Mouse (Mus musculus): ENCODE measurements around the gene Gm5460. TPM values are rescaled to one million over a fixed set of nuclear protein-coding genes. Genes with fewer than 3 reads are reported as not detected.

Gm5460 gene
- polyA plus RNA-seq, 1 experiment from 2014 or later: not detected

DNA sequence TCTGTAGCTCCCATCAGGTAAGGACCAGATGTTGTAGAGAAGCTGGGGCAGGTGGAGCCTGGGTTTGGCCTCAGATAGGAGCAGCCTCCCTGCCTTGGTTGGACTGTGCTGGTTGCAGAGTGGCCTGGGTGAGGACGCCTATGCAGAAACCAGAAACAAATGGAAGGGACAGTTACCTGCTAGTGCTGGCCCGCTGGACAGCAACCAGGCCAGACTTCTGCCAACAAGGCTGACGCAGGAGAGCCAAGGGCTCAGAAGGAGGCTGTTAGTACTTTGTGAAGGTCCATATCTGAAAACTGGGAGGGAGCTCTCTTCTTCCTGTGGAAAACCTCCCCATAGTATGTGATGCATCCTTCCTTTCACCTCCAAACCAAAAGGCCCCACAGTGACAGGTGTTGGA is 26.8 kb downstream of the Gm5460 start:
- Histone ChIP-seq H3K4me3 (ENCODE audit: low read depth, low read length) (no peak overlapping the region), H3K36me3 (ENCODE audit: control insufficient read depth, insufficient read depth, low read length) (no peaks in the 10 kb centered on the region), H3K27ac (ENCODE audit: low read depth, low read length) (no peak overlapping the region), H3K4me1 (replicated peaks; ENCODE audit: control insufficient read depth, insufficient read depth, low read length) (no peaks in the 10 kb centered on the region), H3K9me3 (ENCODE audit: control insufficient read depth, low read length) (no peaks in the 10 kb centered on the region), H3K27me3 (ENCODE audit: control insufficient read depth, insufficient read depth, low read length) (no peaks in the 10 kb centered on the region), H3K4me2 (ENCODE audit: low read depth, low read length, severe bottlenecking) (no peak overlapping the region), H3K9ac (ENCODE audit: low read length) (no peak overlapping the region)
- no peak for ATAC-seq (replicated peaks; ENCODE audit: low FRiP score)
- no peak for DNase-seq (ENCODE audit: low spot score)
- WGBS: 81% methylated on average over 3 of the region's 3 CpGs

DNA sequence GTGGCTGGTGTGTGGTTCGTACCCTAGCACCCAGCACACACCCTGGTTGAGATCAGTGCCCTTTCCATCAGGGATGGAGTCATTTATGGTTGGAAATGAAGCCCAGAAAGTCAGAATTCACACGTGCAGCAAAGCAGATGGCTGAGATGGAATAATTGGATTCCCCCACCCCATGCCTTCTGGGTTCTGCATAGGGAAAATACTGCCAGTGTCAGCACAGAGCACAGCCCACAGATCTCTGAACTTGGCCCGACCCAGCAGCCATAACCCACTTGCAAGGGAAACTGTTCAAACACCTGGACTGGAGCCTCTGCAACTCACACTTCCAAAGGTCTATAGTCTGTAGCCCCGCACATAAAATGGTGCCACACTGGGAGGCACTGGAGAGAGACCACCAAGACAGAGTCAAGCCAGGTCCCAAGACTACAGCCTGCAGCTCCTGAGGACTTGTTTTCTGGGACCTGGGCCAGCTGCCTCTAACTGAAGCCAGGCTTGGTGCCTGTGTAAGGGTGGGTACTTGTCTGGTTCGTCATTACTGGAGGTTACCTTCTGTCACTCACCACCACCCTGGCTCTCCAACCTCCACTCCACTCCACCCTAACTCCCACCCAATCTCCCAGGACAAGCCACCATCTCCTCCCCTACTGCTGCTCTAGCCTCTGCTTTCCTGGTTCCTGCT is 33.7 kb downstream of the Gm5460 start:
- no peak for ATAC-seq (replicated peaks; ENCODE audit: low FRiP score)
- DNase-seq (ENCODE audit: low spot score): no peak
- Histone ChIP-seq H3K36me3 (ENCODE audit: control insufficient read depth, insufficient read depth, low read length) (no peaks in the 10 kb centered on the region), H3K4me2 (ENCODE audit: low read depth, low read length, severe bottlenecking) (no peak overlapping the region), H3K9ac (ENCODE audit: low read length) (no peak overlapping the region), H3K4me3 (ENCODE audit: low read depth, low read length) (no peak overlapping the region), H3K9me3 (ENCODE audit: control insufficient read depth, low read length) (no peaks in the 10 kb centered on the region), H3K4me1 (replicated peaks; ENCODE audit: control insufficient read depth, insufficient read depth, low read length) (no peaks in the 10 kb centered on the region), H3K27ac (ENCODE audit: low read depth, low read length) (no peak overlapping the region), H3K27me3 (ENCODE audit: control insufficient read depth, insufficient read depth, low read length) (no peaks in the 10 kb centered on the region)
- WGBS: 73% methylated on average over 5 of the region's 5 CpGs

DNA sequence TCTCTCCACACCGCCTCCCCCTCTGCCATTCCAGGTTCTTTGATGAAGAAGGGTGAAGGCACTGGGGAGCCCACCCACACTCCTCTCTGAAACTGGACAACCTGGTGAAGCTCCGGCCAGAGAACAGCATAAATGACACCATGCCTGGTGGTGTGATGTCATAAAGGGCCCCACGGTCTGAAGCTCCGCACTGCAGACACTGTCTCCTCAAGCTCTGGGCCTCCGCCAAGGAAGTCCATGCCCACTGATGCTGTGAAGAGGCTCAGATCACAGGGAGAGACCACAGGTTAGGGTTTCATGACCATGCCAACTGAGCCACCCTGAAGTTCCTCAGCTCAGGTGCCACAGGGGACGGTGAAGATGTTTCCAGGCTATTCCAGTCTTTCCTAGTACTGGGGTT is 36.0 kb downstream of the Gm5460 start, which contains the start of gene Antxrl:
Gene Antxrl, plus strand, starts transcription at position 192 of the 400 bp plus-strand sequence.
- H3K27ac ChIP-seq (ENCODE audit: low read depth, low read length): no peak within 1 kb of the TSS
- 89% methylated on average over 6 of the region's 6 CpGs for WGBS
- no peaks in the 10 kb centered on the region for H3K4me1 ChIP-seq (replicated peaks; ENCODE audit: control insufficient read depth, insufficient read depth, low read length)
- DNase-seq (ENCODE audit: low spot score) (no peak), ATAC-seq (replicated peaks; ENCODE audit: low FRiP score) (no peak)
- H3K27me3 ChIP-seq (ENCODE audit: control insufficient read depth, insufficient read depth, low read length): no peaks in the 10 kb centered on the region
- no peak within 1 kb of the TSS for H3K4me3 ChIP-seq (ENCODE audit: low read depth, low read length)
- H3K9me3 ChIP-seq (ENCODE audit: control insufficient read depth, low read length): no peaks in the 10 kb centered on the region
- no peak within 1 kb of the TSS for H3K4me2 ChIP-seq (ENCODE audit: low read depth, low read length, severe bottlenecking)
- H3K9ac ChIP-seq (ENCODE audit: low read length): no peak within 1 kb of the TSS
- H3K36me3 ChIP-seq (ENCODE audit: control insufficient read depth, insufficient read depth, low read length): no peaks in the 10 kb centered on the region

DNA sequence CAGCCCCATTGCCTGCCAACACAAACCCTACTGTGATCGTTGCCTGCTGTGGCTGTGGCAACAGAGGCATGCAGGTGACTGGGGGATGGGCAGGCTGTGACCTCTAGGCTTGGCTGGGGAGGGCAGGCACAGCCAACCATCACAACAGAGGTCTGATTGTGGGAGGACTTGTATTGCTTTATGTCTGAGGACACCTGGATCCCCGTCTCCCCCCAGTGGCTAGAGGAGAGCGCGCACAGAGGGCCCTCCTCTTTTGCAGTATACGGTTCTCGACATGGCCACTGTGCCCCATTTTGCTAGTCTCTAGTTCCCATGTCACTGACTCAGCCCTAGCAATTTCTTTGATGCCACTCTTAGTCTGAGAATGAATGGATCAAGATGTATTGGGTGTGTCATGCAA is 55.1 kb downstream of the Gm5460 start:
- Histone ChIP-seq H3K4me3 (ENCODE audit: low read depth, low read length) (no peak overlapping the region), H3K4me1 (replicated peaks; ENCODE audit: control insufficient read depth, insufficient read depth, low read length) (no peaks in the 10 kb centered on the region), H3K9me3 (ENCODE audit: control insufficient read depth, low read length) (no peaks in the 10 kb centered on the region), H3K36me3 (ENCODE audit: control insufficient read depth, insufficient read depth, low read length) (no peaks in the 10 kb centered on the region), H3K27ac (ENCODE audit: low read depth, low read length) (no peak overlapping the region), H3K27me3 (ENCODE audit: control insufficient read depth, insufficient read depth, low read length) (no peaks in the 10 kb centered on the region), H3K9ac (ENCODE audit: low read length) (no peak overlapping the region), H3K4me2 (ENCODE audit: low read depth, low read length, severe bottlenecking) (no peak overlapping the region)
- ATAC-seq (replicated peaks; ENCODE audit: low FRiP score) (no peak), DNase-seq (ENCODE audit: low spot score) (no peak)
- WGBS: 56% methylated on average over 6 of the region's 6 CpGs

DNA sequence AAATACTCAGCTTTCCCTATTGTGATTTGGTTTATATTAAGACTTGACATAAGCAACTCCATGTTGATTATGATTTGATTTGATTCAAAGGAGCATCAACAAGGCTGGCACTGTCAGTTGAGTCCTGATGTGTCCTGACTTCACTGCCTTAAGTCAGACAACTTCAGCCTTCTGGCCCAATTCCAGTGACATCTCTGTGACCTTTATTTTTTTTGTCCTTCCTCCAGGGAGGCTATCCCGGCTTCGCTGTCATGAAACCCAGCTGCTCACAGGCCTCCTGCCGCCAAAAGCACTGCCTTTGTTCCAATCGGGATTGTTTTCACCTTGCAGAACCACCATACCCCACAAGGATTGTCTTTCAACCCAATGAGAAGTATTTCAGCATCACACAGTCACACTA is 58.8 kb downstream of the Gm5460 start:
- Histone ChIP-seq H3K4me2 (ENCODE audit: low read depth, low read length, severe bottlenecking) (no peak overlapping the region), H3K4me3 (ENCODE audit: low read depth, low read length) (no peak overlapping the region), H3K36me3 (ENCODE audit: control insufficient read depth, insufficient read depth, low read length) (no peaks in the 10 kb centered on the region), H3K9ac (ENCODE audit: low read length) (no peak overlapping the region), H3K4me1 (replicated peaks; ENCODE audit: control insufficient read depth, insufficient read depth, low read length) (no peaks in the 10 kb centered on the region), H3K27me3 (ENCODE audit: control insufficient read depth, insufficient read depth, low read length) (no peaks in the 10 kb centered on the region), H3K9me3 (ENCODE audit: control insufficient read depth, low read length) (no peaks in the 10 kb centered on the region), H3K27ac (ENCODE audit: low read depth, low read length) (no peak overlapping the region)
- ATAC-seq (replicated peaks; ENCODE audit: low FRiP score) (no peak), DNase-seq (ENCODE audit: low spot score) (no peak)
- WGBS: 54% methylated on average over 4 of the region's 4 CpGs

DNA sequence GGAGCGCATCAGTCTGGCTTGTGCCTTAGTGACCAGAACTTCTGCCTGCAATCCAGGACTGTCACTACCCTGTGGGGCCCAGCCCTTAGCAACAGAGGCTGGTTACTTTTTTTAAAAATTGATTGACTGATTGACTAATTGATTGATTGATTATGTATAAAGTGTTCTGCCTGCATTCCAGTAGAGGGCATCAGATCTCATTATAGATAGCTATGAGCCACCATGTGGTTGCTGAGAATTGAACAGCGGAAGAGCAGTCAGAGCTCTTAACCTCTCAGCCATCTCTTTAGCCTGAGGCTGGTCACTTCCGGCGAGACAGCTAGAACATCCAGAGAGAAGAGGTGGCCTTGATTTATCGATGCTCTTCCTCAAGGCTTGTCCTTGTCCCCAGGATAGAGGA is 60.7 kb downstream of the Gm5460 start:
- no peak overlapping the region for H3K9ac ChIP-seq (ENCODE audit: low read length)
- H3K27me3 ChIP-seq (ENCODE audit: control insufficient read depth, insufficient read depth, low read length): no peaks in the 10 kb centered on the region
- no peak for DNase-seq (ENCODE audit: low spot score)
- H3K4me3 ChIP-seq (ENCODE audit: low read depth, low read length): no peak overlapping the region
- no peaks in the 10 kb centered on the region for H3K36me3 ChIP-seq (ENCODE audit: control insufficient read depth, insufficient read depth, low read length)
- no peak overlapping the region for H3K4me2 ChIP-seq (ENCODE audit: low read depth, low read length, severe bottlenecking)
- H3K27ac ChIP-seq (ENCODE audit: low read depth, low read length): no peak overlapping the region
- 80% methylated on average over 5 of the region's 5 CpGs for WGBS
- no peaks in the 10 kb centered on the region for H3K4me1 ChIP-seq (replicated peaks; ENCODE audit: control insufficient read depth, insufficient read depth, low read length)
- ATAC-seq (replicated peaks; ENCODE audit: low FRiP score): no peak
- no peaks in the 10 kb centered on the region for H3K9me3 ChIP-seq (ENCODE audit: control insufficient read depth, low read length)

DNA sequence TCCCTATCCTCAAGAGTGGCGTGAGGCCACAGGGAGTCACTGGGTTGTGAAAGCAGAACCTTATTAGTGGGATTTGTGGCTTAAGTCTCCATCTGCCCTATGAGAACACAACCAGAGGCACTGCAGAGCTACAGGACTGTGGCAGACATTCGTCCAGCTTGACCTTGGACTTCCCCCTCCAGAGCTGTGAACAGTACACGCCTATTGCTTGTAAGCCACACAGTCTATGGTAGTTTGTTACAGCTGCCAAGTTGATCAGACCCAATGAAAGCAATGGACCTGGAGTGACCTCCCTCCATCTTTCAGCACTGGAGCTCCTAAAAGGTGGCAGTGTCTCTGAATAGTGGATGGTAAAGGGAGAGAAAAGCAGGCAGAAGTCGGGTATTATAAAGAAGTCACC is 61.7 kb downstream of the Gm5460 start:
- H3K9me3 ChIP-seq (ENCODE audit: control insufficient read depth, low read length): no peaks in the 10 kb centered on the region
- H3K9ac ChIP-seq (ENCODE audit: low read length): no peak overlapping the region
- H3K27ac ChIP-seq (ENCODE audit: low read depth, low read length): no peak overlapping the region
- ATAC-seq (replicated peaks; ENCODE audit: low FRiP score): no peak
- H3K4me3 ChIP-seq (ENCODE audit: low read depth, low read length): no peak overlapping the region
- H3K4me2 ChIP-seq (ENCODE audit: low read depth, low read length, severe bottlenecking): no peak overlapping the region
- H3K36me3 ChIP-seq (ENCODE audit: control insufficient read depth, insufficient read depth, low read length): no peaks in the 10 kb centered on the region
- DNase-seq (ENCODE audit: low spot score): no peak
- H3K27me3 ChIP-seq (ENCODE audit: control insufficient read depth, insufficient read depth, low read length): no peaks in the 10 kb centered on the region
- 71% methylated on average over 4 of the region's 4 CpGs for WGBS
- H3K4me1 ChIP-seq (replicated peaks; ENCODE audit: control insufficient read depth, insufficient read depth, low read length): no peaks in the 10 kb centered on the region

DNA sequence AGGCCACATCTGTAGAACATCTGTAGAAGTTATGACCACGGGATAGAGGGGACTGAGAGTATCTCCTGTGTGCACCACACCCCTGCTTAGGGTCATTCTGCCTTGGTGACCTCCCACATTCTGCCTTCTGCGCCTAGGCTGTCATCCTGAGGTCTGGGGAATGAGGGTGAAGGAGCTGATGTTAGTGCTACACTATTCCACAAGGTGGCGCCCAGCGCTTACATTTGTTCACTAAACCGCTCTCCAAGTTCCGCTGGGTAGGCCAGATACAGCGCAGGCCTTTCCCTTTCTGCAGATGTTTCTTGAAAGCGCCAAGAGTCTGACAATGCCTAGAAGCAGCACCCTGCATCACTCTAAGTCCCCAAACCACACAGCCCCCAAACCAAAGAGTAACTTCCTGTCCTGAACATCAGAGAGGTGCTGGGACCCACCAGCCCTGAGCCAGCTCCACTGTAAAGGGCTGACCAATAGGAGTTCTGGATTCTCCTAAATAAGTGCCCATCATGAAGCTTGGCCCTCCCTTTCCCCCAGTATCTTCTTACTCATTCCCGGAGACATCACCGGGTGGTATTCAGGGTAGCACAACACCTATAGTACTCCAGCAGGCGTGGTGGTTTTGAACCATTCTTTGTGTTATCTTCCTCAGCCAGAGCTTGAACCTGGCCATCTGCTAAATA is 63.9 kb downstream of the Gm5460 start:
- no peak overlapping the region for H3K27ac ChIP-seq (ENCODE audit: low read depth, low read length)
- no peak overlapping the region for H3K4me3 ChIP-seq (ENCODE audit: low read depth, low read length)
- H3K4me2 ChIP-seq (ENCODE audit: low read depth, low read length, severe bottlenecking): no peak overlapping the region
- peak; percentile 71 for ATAC-seq (replicated peaks; ENCODE audit: low FRiP score)
- no peak overlapping the region for H3K9ac ChIP-seq (ENCODE audit: low read length)
- no peaks in the 10 kb centered on the region for H3K36me3 ChIP-seq (ENCODE audit: control insufficient read depth, insufficient read depth, low read length)
- no peaks in the 10 kb centered on the region for H3K27me3 ChIP-seq (ENCODE audit: control insufficient read depth, insufficient read depth, low read length)
- H3K4me1 ChIP-seq (replicated peaks; ENCODE audit: control insufficient read depth, insufficient read depth, low read length): no peaks in the 10 kb centered on the region
- 8% methylated on average over 11 of the region's 11 CpGs for WGBS
- H3K9me3 ChIP-seq (ENCODE audit: control insufficient read depth, low read length): no peaks in the 10 kb centered on the region
- DNase-seq (ENCODE audit: low spot score): peak; percentile 84

DNA sequence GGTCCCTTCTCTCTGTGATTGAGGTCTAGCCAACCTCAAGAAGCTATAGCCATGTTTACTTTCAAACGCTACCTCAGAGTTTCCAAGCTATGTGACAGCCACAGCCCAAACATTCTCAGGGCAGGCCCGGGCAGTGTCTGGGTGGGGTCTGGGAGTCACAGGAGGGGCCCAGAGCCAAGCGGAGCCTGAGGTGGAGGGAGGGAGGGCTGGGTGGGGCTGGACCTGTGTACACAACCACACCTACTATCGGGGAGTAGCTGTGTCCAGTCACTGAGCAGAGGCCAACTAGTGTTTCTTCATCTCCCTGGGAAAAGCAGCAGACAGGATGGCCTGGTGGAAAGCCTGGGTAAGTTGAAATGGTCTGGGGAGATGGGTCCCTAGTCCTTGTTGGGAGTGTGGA is 69.2 kb downstream of the Gm5460 start, which contains the start of gene Anxa8:
Gene Anxa8, plus strand, starts transcription at position 251 of the 400 bp plus-strand sequence.
- 76% methylated on average over 4 of the region's 4 CpGs for WGBS
- no peak within 1 kb of the TSS for H3K27ac ChIP-seq (ENCODE audit: low read depth, low read length)
- ATAC-seq (replicated peaks; ENCODE audit: low FRiP score): no peak
- no peak within 1 kb of the TSS for H3K4me2 ChIP-seq (ENCODE audit: low read depth, low read length, severe bottlenecking)
- H3K4me1 ChIP-seq (replicated peaks; ENCODE audit: control insufficient read depth, insufficient read depth, low read length): no peaks in the 10 kb centered on the region
- no peak within 1 kb of the TSS for H3K9ac ChIP-seq (ENCODE audit: low read length)
- H3K4me3 ChIP-seq (ENCODE audit: low read depth, low read length): no peak within 1 kb of the TSS
- no peaks in the 10 kb centered on the region for H3K27me3 ChIP-seq (ENCODE audit: control insufficient read depth, insufficient read depth, low read length)
- DNase-seq (ENCODE audit: low spot score): no peak
- H3K9me3 ChIP-seq (ENCODE audit: control insufficient read depth, low read length): no peaks in the 10 kb centered on the region
- no peaks in the 10 kb centered on the region for H3K36me3 ChIP-seq (ENCODE audit: control insufficient read depth, insufficient read depth, low read length)

All from forebrain, embryonic 11.5 days (tissue).